Mouse (Mus musculus): ENCODE data around the gene Faah. TPM values are rescaled to one million over a fixed set of nuclear protein-coding genes. Genes with fewer than 3 reads are reported as not detected.

Faah gene
- total RNA-seq (2021) = 100 to 1,000 TPM; 136 to 145 TPM
- long read RNA-seq, transcript Faah-201 (15 exons, 3,827 nt) = major isoform, 308 of 359 reads
- long read RNA-seq, partial matches to known transcripts = 28 of 359 reads
- long read RNA-seq, other reads (novel, unspliced or antisense) = 23 of 359 reads

GRCm38 (mm10) chr4:116017902-116018746 is at the start of gene Faah:
Faah (minus strand) TSS chr4:116017926.
- DNase-seq (ENCODE audit: low spot score in 2 of 2) = no peak

DNA sequence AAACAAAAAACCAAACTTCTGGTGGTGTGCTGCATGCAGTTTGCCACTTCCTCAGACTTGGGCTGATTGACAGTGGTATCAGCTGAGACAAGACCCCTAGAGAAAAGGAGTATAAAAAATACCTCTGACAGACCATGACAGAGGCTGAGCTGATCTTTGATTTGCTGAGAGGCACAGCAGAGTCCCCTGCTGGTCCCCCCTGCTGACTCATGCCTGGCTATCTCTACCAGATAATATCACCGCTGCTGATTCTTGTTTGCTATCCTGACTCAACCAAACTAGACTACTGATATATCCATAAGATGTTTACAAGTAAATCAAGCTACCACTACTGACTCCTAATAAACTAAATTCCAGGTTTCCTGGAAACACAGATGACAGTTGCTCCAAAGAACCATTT is 46.1 kb upstream of the Faah start:
- peak in 1 of 2 experiments; percentile 29 for DNase-seq (ENCODE audit: low spot score in 2 of 2)

GRCm38 (mm10) chr4:116059012-116059726 is 41.4 kb upstream of the Faah start:
- no peak for DNase-seq (ENCODE audit: low spot score in 2 of 2)

DNA sequence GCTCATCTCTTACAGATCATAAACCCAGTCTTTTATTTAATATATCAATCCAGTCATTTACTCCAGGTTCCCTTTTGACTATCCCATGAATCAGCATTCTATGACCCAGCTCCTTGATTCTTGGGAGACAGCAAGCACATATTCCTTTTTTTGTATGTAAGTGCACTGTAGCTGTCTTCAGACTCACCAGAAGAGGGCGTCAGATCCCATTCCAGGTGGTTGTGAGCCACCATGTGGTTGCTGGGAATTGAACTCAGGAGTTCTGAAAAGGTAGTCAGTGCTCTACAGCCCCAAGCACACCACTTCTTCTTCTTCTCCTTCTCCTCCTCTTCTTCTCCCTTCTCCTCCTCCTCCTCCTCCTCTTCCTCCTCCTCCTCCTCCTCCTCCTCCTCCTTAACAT is 39.8 kb upstream of the Faah start:
- DNase-seq (ENCODE audit: low spot score in 2 of 2) = no peak

DNA sequence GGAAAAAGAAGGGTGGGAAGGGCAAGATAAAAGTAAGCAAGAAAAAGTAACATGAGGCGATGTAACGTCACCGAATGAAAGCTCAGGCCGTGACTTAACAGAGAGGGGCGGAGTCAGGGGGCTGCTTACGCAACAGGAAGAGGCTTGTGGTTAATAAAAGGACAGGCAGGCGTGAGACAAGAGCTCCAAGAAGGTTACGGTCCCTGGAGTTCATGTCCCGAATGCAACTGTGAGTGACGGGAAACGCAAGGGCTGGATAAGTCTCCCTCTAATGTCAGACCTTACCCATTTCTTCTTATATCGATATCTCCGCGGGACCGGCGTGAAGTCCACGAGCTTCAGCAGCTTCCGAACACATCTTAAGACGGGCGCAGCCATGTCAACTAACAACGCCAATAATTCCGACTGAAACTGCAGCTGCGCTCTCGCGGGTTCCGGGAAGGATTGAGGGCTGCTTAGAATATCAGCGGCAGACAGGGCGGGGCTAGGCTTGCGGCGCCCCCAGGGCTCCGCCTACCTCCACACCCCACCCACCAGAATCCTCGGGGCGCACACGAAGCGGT is 35.8 kb upstream of the Faah start, which contains the start of gene Nsun4:
Gene Nsun4 (minus strand): TSS at position 478 of the 563 bp plus-strand sequence.
- DNase-seq (ENCODE audit: low spot score in 2 of 2) = peak; percentile 87 to 92

GRCm38 (mm10) chr4:116052526-116053293 is 35.0 kb upstream of the Faah start:
- peak in 1 of 2 experiments; percentile 33 for DNase-seq (ENCODE audit: low spot score in 2 of 2)

DNA sequence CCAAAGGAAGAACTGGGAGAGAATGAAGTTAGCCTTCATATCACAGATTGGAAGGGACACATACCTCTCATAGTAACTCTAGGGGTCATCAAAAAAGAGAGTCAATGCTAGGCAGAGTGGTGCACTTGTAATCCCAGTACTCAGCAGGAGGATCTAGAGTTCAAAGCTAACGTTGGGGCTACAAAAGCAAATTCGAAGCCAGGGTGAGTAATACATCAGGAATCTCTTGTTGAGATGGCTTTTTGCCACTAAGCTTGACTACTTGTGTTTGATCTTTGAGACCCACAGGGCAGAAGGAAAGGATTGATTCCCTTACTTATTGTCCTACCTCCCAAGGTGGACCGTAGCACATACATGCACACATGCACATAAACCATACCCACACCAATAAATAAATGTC is 31.5 kb upstream of the Faah start:
- no peak for DNase-seq (ENCODE audit: low spot score in 2 of 2)

- no peak for DNase-seq (ENCODE audit: low spot score in 2 of 2)
Measured at GRCm38 (mm10) chr4:116048130-116048920, 30.6 kb upstream of the Faah start.

- no peak for DNase-seq (ENCODE audit: low spot score in 2 of 2)
Measured at GRCm38 (mm10) chr4:116047681-116048080, 30.0 kb upstream of the Faah start.

DNA sequence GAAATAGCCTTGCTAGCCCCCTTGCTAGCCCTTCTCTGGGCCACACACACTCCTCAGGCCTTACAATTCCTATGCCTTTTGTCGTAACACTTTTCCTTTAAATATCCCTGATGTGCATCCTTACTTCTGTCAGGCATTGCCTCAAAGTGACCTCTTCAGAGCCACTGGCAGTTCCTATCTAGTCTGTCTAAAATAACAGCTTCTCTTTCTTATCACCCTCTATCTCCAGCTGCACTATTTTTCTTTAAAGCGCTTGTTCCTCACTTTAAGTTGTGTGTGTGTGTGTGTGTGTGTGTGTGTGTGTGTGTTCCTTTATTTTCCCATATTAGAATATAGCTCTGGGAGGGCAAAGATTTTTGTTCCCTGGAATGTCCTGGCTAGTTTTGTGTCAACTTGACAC is 28.9 kb upstream of the Faah start:
- no peak for DNase-seq (ENCODE audit: low spot score in 2 of 2)

GRCm38 (mm10) chr4:116042186-116042585 is 24.5 kb upstream of the Faah start:
- no peak for DNase-seq (ENCODE audit: low spot score in 2 of 2)

DNA sequence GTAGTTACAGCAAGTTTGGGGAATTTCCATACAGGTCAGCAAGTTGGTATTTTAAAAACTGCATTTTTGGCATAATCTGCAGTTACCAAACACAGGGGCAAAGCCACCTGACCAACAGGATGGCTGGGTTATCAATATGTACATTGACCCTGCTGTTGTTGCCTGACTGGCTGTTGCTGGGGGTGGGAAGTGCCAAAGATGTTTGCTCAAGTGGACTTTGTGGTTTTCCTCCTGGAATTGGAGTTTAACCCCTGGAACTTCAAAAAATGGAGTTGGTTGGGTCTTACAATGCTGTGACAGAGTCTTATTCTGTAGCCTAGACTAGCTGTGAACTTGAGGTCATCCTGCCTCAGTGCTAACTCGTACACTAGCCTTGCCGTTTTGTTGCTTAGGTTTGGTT is 22.7 kb upstream of the Faah start:
- DNase-seq (ENCODE audit: low spot score in 2 of 2) = no peak

GRCm38 (mm10) chr4:116033374-116033773 is 15.6 kb upstream of the Faah start:
- peak in 1 of 2 experiments; percentile 41 for DNase-seq (ENCODE audit: low spot score in 2 of 2)

DNA sequence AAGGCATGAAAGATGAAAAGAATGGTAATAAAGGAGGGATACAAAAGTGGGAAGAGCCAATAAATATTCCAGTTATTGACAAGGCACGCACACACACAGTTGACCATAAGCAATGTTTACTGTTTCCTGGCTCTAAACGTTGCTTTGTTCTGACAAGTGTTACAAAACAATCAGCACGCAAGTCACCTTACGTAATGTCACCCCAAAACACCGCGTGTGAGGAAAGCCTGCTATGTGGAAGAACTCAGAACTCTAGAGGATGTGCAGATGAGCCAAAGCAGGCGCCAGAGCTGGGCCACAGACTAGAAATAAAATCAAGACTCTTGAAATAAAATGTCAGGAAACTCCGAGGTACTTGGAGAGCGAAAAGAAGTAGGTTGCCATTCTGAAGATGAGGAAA is 15.2 kb upstream of the Faah start:
- DNase-seq (ENCODE audit: low spot score in 2 of 2) = no peak

GRCm38 (mm10) chr4:116017300-116017901 is 325 bp downstream of the Faah start:
- peak; percentile 62 to 82 for DNase-seq (ENCODE audit: low spot score in 2 of 2)

GRCm38 (mm10) chr4:116016862-116017299 is 845 bp downstream of the Faah start:
- DNase-seq (ENCODE audit: low spot score in 2 of 2) = no peak

GRCm38 (mm10) chr4:116016396-116016795 is 1.3 kb downstream of the Faah start:
- no peak for DNase-seq (ENCODE audit: low spot score in 2 of 2)

DNA sequence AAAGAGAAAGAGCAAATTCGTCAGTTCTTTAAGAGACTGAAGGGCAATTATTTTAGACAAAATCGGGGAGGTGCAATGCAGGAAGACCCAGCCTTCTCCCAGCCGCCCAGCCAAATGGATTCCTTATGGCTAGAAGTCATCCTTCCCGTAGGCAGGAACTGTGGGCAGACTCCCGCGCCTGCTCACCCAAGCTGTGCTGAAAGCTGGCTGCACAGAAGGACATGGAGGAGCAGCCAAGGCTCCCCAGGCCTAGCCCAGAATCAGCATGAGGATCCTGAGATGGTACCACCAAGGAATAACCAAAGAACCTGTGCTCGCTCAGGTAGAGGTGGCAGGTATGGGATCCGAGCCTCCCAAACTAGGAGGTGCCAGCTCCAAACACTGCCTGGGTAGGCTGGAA is 1.7 kb downstream of the Faah start:
- peak; percentile 79 to 84 for DNase-seq (ENCODE audit: low spot score in 2 of 2)

DNA sequence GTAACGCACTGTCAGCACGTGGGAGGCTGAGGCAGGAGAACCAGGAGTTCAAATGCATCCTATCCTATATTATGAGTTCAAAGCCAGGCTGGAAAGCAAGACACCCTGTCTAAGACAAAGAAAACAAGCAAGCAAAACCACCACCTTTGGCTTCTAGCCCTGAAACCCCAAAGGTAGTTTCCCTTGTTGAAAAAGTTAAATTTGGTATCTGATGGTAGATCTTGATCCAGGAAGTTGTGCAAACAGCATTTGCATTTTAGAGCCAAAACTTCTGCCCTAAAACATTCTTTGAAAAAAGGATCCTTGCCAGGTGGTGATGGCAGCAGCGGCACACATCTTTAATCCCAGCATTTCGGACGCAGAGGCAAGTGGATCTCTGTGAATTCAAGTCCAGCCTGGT is 2.2 kb downstream of the Faah start:
- DNase-seq (ENCODE audit: low spot score in 2 of 2) = no peak

GRCm38 (mm10) chr4:116010186-116010585 is 7.5 kb downstream of the Faah start:
- no peak for DNase-seq (ENCODE audit: low spot score in 2 of 2)

Data from layer of hippocampus, adult 18-20 months (tissue).